Mouse (Mus musculus): ENCODE results near the gene Lsm12. TPM values are rescaled to one million over a fixed set of nuclear protein-coding genes. Genes with fewer than 3 reads are reported as not detected.

Gene Lsm12
- total RNA-seq, 4 experiments from 2014 or later = 67.2 to 86.9 (median 81.0) TPM

- peak; percentile 76 for DNase-seq
These were observed 31.2 kb upstream of the Lsm12 start for GRCm38 (mm10) chr11:102216056-102216885.

- no peak for DNase-seq
These were observed 30.4 kb upstream of the Lsm12 start for GRCm38 (mm10) chr11:102215511-102215910.

GRCm38 (mm10) chr11:102214430-102215156 is 29.5 kb upstream of the Lsm12 start:
- no peak for DNase-seq

- DNase-seq = no peak
These were observed 26.8 kb upstream of the Lsm12 start for GRCm38 (mm10) chr11:102211936-102212341.

- DNase-seq = no peak
These were observed 25.9 kb upstream of the Lsm12 start for GRCm38 (mm10) chr11:102211011-102211410.

- DNase-seq = no peak
These were observed 25.1 kb upstream of the Lsm12 start for GRCm38 (mm10) chr11:102210185-102210584.

- DNase-seq = no peak
These were observed 24.6 kb upstream of the Lsm12 start for GRCm38 (mm10) chr11:102209742-102210141.

GRCm38 (mm10) chr11:102208846-102209245 is 23.8 kb upstream of the Lsm12 start:
- no peak for DNase-seq

GRCm38 (mm10) chr11:102207825-102208777 is 23.0 kb upstream of the Lsm12 start:
- DNase-seq = no peak

GRCm38 (mm10) chr11:102206481-102206880 is 21.4 kb upstream of the Lsm12 start:
- DNase-seq = no peak

- DNase-seq = no peak
These were observed 16.3 kb upstream of the Lsm12 start for GRCm38 (mm10) chr11:102201408-102201821.

GRCm38 (mm10) chr11:102199856-102200255 is 14.8 kb upstream of the Lsm12 start:
- DNase-seq = no peak

GRCm38 (mm10) chr11:102198245-102198644 is 13.1 kb upstream of the Lsm12 start:
- DNase-seq = no peak

GRCm38 (mm10) chr11:102196018-102196797 is 11.1 kb upstream of the Lsm12 start:
- DNase-seq = no peak

- peak; percentile 72 for DNase-seq
These were observed 8.8 kb upstream of the Lsm12 start for GRCm38 (mm10) chr11:102193657-102194440.

- no peak for DNase-seq
These were observed 5.8 kb upstream of the Lsm12 start for GRCm38 (mm10) chr11:102190848-102191247.

GRCm38 (mm10) chr11:102189461-102190436 is 4.7 kb upstream of the Lsm12 start, which contains the start of gene G6pc3:
Gene G6pc3, plus strand, starts transcription at chr11:102189620.
- DNase-seq = peak; percentile 92

- no peak for DNase-seq
These were observed 3.9 kb upstream of the Lsm12 start for GRCm38 (mm10) chr11:102188980-102189379.

- DNase-seq = no peak
These were observed 1.1 kb upstream of the Lsm12 start for GRCm38 (mm10) chr11:102186235-102186634.
